Mouse (Mus musculus): ENCODE results near the gene Fam198b.

- TF ChIP-seq HCFC1 (IDR thresholded peaks at IDR 0.05; ENCODE audit: low read depth, low read length) (no peak), NRF1 (IDR thresholded peaks at IDR 0.05; ENCODE audit: insufficient read depth, low read depth, low read length, poor library complexity, severe bottlenecking) (no peak), CTCF (IDR thresholded peaks at IDR 0.05 in 2 of 3, conservative IDR thresholded peaks at IDR 0.05 in 1 of 3; ENCODE audit: control insufficient read depth in 1 of 3, insufficient read depth in 1 of 3, low read depth in 2 of 3, low read length in 3 of 3, poor library complexity in 1 of 3, severe bottlenecking in 1 of 3) (no peak), POLR2A (IDR thresholded peaks at IDR 0.05; ENCODE audit: control insufficient read depth in 1 of 2, insufficient read depth in 1 of 2, low read depth in 1 of 2, low read length in 2 of 2, poor library complexity in 1 of 2) (no peak), MXI1 (IDR thresholded peaks at IDR 0.05; ENCODE audit: low read depth, low read length) (no peak), NELFE (IDR thresholded peaks at IDR 0.05; ENCODE audit: low read depth, low read length) (no peak), ZNF384 (IDR thresholded peaks at IDR 0.05; ENCODE audit: low read depth, low read length) (no peak), ZMIZ1 (IDR thresholded peaks at IDR 0.05; ENCODE audit: low read depth, low read length) (no peak), SMC3 (IDR thresholded peaks at IDR 0.05; ENCODE audit: low read depth, low read length) (no peak), POLR2AphosphoS2 (IDR thresholded peaks at IDR 0.05; ENCODE audit: low read length) (no peak)
Observed at GRCm38 (mm10) chr3:79918761-79919160, 34.4 kb downstream of the Fam198b start.

Data from MEL (cell line).